ENCODE assay signal across 9 mouse cellular contexts in the genomic region with DNA sequence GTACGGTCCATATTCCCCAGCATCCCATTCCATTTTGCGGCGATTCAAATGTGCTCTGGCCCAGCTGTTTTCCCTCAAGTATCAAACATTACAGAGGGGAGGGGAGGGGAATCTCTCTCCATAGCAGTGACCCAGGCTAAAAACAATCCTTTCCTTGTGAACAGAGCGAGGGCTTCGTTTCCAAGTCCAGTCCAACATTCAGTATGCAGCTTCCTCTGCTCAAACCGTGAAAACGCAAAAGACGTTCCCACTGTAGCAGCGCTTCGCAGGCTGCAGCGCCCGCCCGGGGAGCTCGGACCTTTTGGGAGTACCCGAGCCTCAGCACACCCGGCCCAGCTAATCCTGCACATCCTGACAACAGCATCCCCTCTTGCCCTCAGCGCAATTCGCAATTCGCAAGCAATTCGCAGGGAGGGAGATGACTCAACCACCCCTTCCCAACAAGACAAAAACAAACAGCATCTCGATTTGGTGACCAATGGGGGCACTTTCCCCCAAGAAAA.
DNase-seq lines count a peak whose midpoint lies in the region; ATAC-seq and TF ChIP-seq lines count a peak whose summit lies in the region.
"Had no signal": no experiment of that assay in that cellular context is flagged by ENCODE, and none has a peak within 500 bp of the region (broad histone marks: within the 10 kb centered on the region; RNA-seq: fewer than 3 reads in every experiment).

No protein-coding gene starts in this region.

- H3K27ac ChIP-seq in forebrain, postnatal 0 days (ENCODE audit: low read depth, low read length) = peak overlapping the region; percentile 45; the same call in 1 of the 2 replicates
- peak overlapping the region; percentile 65; the same call in 1 of the 2 replicates for H3K27ac ChIP-seq in limb, embryonic 10.5 days
- peak overlapping the region; percentile 85 for H3K27ac ChIP-seq in stomach, postnatal 0 days (replicated peaks)

- WGBS in forebrain, postnatal 0 days = 17% methylated on average over 21 of the region's 21 CpGs
- 33% methylated on average over 21 of the region's 21 CpGs for WGBS in limb, embryonic 10.5 days
- WGBS in stomach, postnatal 0 days = 44% methylated on average over 21 of the region's 21 CpGs

- H3K9ac ChIP-seq in forebrain, postnatal 0 days = peak overlapping the region; percentile 43
- no peak overlapping the region for H3K9ac ChIP-seq in stomach, postnatal 0 days (ENCODE audit: low read length)

- H3K9me3 ChIP-seq in forebrain, postnatal 0 days (ENCODE audit: low read length) = no peaks in the 10 kb centered on the region
- no peaks in the 10 kb centered on the region for H3K9me3 ChIP-seq in limb, embryonic 10.5 days (replicated peaks)
- no peaks in the 10 kb centered on the region for H3K9me3 ChIP-seq in stomach, postnatal 0 days (ENCODE audit: control insufficient read depth, low read length)
- H3K9me3 ChIP-seq: megakaryocyte, embryonic 14.5 days had no signal

- ATAC-seq in forebrain, postnatal 0 days = peak; percentile 40
- peak; percentile 54; the same call in 1 of the 2 replicates for ATAC-seq in stomach, postnatal 0 days (ENCODE audit: low FRiP score, low TSS enrichment)

- H3K4me2 ChIP-seq in forebrain, postnatal 0 days (ENCODE audit: low read depth) = peak overlapping the region; percentile 44
- H3K4me2 ChIP-seq in stomach, postnatal 0 days (replicated peaks; ENCODE audit: low read depth) = peak overlapping the region; percentile 41

- peak overlapping the region; percentile 19 for H3K4me3 ChIP-seq in forebrain, postnatal 0 days (ENCODE audit: low read depth, low read length)
- no peak overlapping the region for H3K4me3 ChIP-seq in limb, embryonic 10.5 days
- H3K4me3 ChIP-seq in stomach, postnatal 0 days (ENCODE audit: low read depth, low read length) = peak overlapping the region; percentile 16; the same call in 1 of the 2 replicates
- H3K4me3 ChIP-seq: megakaryocyte, embryonic 14.5 days had no signal

- H3K27me3 ChIP-seq in forebrain, postnatal 0 days (ENCODE audit: insufficient read depth, low read length) = no peaks in the 10 kb centered on the region
- no peaks in the 10 kb centered on the region for H3K27me3 ChIP-seq in limb, embryonic 10.5 days (ENCODE audit: low read depth, poor library complexity, severe bottlenecking)
- no peaks in the 10 kb centered on the region for H3K27me3 ChIP-seq in stomach, postnatal 0 days (ENCODE audit: control insufficient read depth, insufficient read depth, low read length)
- H3K27me3 ChIP-seq: megakaryocyte, embryonic 14.5 days had no signal

- TF ChIP-seq EP300 in stomach, postnatal 0 days (optimal IDR thresholded peaks at IDR 0.05) = no peak

- no peaks in the 10 kb centered on the region for H3K36me3 ChIP-seq in forebrain, postnatal 0 days (ENCODE audit: insufficient read depth)
- H3K36me3 ChIP-seq in limb, embryonic 10.5 days = peaks cover 21% of the 10 kb centered on the region
- H3K36me3 ChIP-seq in stomach, postnatal 0 days (ENCODE audit: control insufficient read depth, insufficient read depth, low read length) = no peaks in the 10 kb centered on the region

- peak; percentile 16 for DNase-seq in gastrocnemius, adult 18-20 months (ENCODE audit: low spot score)
- DNase-seq in gastrocnemius, postnatal 10 days = no peak
- peak; percentile 55 for DNase-seq in Muller cell, postnatal 12 days (ENCODE audit: inconsistent ontology term)
- DNase-seq in forebrain, postnatal 0 days = no peak
- no peak for DNase-seq in limb, embryonic 10.5 days (ENCODE audit: low spot score)
- DNase-seq in stomach, postnatal 0 days (ENCODE audit: low spot score) = no peak
- DNase-seq in spleen, postnatal 10 days (ENCODE audit: low spot score in 2 of 2) = no peak
- no peak for DNase-seq in cerebellum, adult 9-11 months

- TF ChIP-seq CTCF in forebrain, postnatal 0 days (IDR thresholded peaks at IDR 0.05; ENCODE audit: low read depth) = no peak
- TF ChIP-seq CTCF in stomach, postnatal 0 days (IDR thresholded peaks at IDR 0.05; ENCODE audit: low read depth) = no peak

- peaks cover 19% of the 10 kb centered on the region; the same call in 1 of the 2 replicates for H3K4me1 ChIP-seq in forebrain, postnatal 0 days (ENCODE audit: insufficient read depth)
- H3K4me1 ChIP-seq in limb, embryonic 10.5 days = peaks cover 37% of the 10 kb centered on the region
- H3K4me1 ChIP-seq in stomach, postnatal 0 days (replicated peaks; ENCODE audit: control insufficient read depth, insufficient read depth) = no peaks in the 10 kb centered on the region; the same call in 1 of the 2 replicates

Comparison
In these comparisons a context has a peak if more than half of its experiments do, and no peak if none do; other contexts are left out.
1. DNase-seq: peak in gastrocnemius, adult 18-20 months (single experiment) and Muller cell, postnatal 12 days (single experiment); none in gastrocnemius, postnatal 10 days (single experiment), forebrain, postnatal 0 days (single experiment), limb, embryonic 10.5 days (single experiment), stomach, postnatal 0 days (single experiment), spleen, postnatal 10 days (0 of 2) and cerebellum, adult 9-11 months (single experiment).
2. Peak in every context shown above with its lines, with median percentiles within 50 percentile points of each other: H3K27ac ChIP-seq.